Mouse (Mus musculus) c-Kit-positive CD71-negative TER-119-negative erythroid progenitor cells, embryonic 14.5 days (primary cell): Measurements from ENCODE around the gene Gm5580.
"Not testable (repeated sequence)": the region's sequence is repeated elsewhere in the genome, so short reads cannot be mapped to it uniquely, and the experiment has no call there.

Source experiments
- DNase-seq: peaks from one replicate; pipeline ENCODE4 v3.0.0-alpha.2; 2013; ENCODE audit warnings: low read depth

Gm5580 gene

DNA sequence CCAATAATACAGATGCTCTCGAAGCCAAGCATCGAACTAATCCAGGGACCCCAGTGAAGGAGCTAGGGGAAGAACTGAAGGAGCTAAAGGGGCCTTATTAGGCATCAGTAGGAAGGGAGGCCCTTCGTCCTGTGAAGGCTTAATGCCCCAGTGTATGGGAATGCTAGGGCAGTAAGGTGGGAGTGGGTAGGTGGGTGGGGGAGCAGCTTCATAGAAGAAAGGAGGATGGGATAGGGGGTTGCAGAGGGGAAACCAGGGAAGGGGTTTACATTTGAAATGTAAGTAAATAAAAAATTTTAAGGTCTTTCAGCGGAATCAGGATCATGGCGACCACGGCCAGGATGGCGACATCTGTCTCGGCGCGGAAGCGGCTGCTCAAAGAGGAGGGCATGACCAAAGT lies at the start of gene Gm5580:
Gene Gm5580, plus strand, starts transcription at position 301 of the 400 bp plus-strand sequence.
- DNase-seq = not testable (repeated sequence)

DNA sequence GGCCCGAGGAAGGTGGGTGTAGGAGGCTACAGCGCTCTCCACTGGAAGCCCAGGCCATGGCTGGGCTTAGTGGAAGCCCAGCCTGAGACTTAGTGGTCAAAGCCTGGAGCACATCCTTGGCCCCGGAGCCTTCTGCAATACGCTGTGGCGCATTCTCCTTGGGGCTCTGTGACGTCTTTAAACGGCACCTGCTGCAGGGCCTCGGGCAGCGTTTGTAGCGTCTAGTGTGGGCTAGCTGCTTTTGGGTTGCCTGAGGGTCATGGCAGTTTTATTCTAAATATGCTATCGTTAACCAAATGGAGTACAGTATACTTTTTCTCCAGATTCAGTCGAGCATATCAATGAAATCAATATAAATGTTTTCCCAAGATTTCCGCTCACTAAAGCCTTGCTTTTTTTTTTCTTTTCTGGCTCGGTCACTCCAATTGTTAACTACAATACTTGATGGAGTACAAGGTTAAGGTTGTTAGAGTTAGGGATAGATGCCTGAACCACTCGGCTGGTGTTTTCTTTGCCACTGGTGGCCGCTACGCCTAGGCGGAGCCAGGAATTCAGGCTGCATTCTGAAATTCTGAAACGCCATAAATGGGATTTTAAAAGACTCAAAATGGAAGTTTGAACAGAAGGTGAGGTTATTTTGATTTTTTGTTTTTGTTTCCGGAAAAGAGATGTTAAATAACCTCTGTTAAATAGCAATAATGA lies 44.5 kb upstream of the Gm5580 start, which contains the start of gene Olfr212:
Gene Olfr212, plus strand, starts transcription at position 215 of the 702 bp plus-strand sequence.
- DNase-seq = not testable (repeated sequence)

DNA sequence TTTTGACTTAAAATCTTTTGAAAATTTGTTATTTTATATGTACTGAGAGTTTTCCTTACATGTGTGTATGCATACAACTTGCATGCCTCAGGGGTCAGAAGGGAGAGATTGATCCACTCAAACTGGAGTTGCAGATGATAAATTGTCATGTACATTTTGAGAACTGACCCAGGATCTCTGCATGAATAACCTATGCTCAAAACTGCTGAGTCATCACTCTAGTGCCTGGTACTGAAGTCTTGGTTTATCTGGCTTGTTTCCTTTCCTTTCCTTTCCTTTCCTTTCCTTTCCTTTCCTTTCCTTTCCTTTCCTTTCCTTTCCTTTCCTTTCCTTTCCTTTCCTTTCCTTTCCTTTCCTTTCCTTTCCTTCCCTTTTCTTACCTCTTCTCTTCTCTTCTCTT lies 36.1 kb upstream of the Gm5580 start:
- DNase-seq = no peak

DNA sequence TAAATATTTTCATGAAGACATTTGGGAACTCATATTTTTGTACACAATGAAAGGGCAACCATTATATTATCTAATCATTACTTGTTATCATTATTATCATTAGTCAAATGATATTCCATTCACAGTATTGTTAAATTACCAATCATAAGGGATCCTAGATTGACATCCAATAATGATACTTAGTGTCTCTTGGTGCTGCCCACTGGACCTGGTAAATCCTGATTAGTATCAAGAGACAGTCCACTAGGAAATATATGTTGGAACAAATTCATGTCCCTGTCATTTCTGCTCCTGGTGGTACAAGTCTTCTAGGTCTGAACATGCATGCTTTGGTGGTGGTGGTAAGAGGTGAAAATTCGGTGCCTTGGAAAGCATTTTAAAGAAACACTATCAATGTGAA lies 12.8 kb upstream of the Gm5580 start, which contains the start of gene Olfr213:
Gene Olfr213, plus strand, starts transcription at position 301 of the 400 bp plus-strand sequence.
- no peak for DNase-seq

DNA sequence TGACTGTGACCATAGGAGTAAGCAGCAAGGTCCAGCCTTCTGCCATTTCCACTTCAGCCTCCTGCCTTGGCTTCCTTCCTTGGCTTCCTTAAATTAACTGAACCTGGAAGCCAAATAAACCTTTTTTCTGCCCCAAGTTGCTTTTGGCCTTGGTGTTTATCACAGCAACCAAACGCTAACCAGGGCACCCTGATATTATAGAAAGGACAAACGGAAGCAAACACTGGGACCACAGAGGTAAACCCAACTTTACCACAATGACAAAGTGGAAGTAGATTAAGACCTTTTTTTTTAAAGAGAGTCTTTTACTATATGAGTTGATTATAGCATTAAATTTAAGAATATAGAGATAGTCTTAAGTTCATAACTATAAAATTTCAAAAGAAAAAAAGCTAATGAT lies 8.4 kb upstream of the Gm5580 start:
- DNase-seq = no peak

DNA sequence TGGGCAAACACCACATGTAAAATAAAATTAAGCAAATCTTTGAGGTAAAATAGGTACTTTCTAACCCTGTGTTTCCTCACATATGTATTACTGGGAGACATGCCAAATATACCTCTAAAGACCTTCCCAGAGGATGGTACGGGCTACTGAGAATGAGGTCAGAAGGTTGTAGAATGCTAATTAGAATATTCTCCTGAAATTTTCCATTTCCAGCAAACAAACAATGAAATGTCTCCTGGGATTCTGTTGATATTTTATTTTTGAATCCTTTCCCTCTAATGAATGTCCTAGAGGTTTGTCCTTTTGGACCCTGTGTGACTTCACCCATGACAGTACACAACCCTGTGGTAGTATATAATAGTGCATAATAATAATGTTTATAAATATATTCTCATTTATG lies 3.0 kb downstream of the Gm5580 start, which contains the start of gene Olfr214:
Gene Olfr214, plus strand, starts transcription at position 301 of the 400 bp plus-strand sequence.
- no peak for DNase-seq

DNA sequence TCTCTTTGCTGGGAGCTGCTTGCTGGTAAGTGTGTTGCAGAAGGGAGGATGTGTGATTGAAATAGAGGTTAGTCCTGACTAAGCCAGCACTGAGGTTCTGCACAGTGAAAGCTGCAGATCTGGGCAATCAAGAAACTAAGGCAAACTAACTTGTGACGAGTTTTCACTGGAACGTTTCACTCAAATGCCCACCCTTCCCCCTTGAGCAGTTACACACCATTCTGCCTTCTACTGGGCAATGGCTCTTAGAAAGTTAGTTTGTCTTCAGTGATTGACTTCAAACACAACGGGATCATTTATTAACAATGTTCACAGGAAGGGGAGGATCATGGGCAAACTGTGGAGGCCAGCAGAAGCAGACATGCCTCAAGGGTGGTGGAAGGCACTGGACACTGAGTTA lies 4.0 kb downstream of the Gm5580 start:
- DNase-seq = no peak

DNA sequence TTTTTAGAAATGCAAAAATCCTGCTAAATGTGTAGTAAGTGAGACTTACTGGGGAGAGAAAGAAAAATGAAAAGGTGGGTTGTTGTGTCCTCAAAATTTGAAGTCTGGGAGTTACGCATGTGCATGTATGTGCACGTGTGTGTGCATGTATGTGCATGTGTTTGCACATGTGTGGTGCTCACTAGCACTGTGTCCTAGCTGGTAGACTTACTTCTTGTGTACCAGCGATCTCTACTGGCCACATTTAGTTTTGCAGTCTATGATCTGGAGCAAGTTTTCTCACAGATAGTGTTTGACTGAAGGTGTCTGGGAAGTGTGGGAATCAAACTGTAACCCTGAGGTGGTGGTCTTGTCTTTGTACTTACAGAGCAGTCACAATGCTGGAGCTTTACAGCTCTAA lies 18.9 kb downstream of the Gm5580 start:
- DNase-seq = peak; percentile 47

DNA sequence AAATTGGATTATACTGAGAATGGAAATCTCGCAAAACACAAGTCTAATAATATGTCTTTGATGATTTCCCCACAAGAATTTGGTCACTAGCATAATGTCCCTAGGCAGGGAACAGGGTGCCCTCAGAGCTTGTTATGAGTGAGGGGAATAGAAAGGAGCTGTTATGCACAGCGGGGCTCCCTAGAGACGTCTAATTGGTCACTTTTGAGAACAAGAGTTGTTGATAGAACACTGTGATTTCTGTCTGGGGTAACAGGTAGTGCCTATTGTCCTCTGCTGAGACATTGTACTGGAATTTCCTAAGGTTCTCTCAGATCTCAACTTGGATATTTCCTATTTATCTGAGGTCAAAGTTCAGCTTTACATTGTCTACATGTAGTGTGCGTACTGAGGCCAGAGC lies 33.2 kb downstream of the Gm5580 start, which contains the start of gene Olfr215:
Gene Olfr215, minus strand, starts transcription at position 101 of the 400 bp plus-strand sequence.
- no peak for DNase-seq

DNA sequence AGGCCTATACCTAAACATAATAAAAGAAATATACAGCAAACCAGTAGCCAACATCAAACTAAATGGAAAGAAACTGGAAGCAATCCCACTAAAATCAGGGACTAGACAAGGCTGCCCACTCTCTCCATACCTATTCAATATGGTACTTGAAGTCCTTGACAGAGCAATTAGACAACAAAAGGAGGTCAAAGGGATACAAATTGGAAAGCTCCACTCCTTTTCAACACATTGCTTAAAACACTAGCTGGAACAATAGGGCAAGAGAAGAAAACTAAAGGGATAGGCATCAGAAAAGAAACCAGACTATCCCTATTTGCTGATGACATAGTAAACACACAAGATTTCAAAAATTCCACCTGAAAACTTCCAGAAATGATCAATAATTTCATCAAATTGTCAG lies 50.0 kb downstream of the Gm5580 start:
- not testable (repeated sequence) for DNase-seq
